Mouse (Mus musculus) midbrain, postnatal 0 days (tissue): ENCODE results near the gene Yipf3. TPM values are rescaled to one million over a fixed set of nuclear protein-coding genes. Genes with fewer than 3 reads are reported as not detected.

Experiments
- ATAC-seq: fragments of 200-750 bp; cut with Nextera tagmentation; 2 replicates; pipeline ENCODE4 v1.8.0; 2017; ENCODE audit warnings: moderate number of reproducible peaks, mild to moderate bottlenecking, moderate TSS enrichment, moderate library complexity; ENCODE audit not compliant: low FRiP score
- DNase-seq: peaks from one replicate; pipeline ENCODE4 v3.0.0-alpha.2; 2015; ENCODE audit warnings: low spot score
- H3K27ac ChIP-seq: fragments of 300-500 bp; sonication (generic); 2 replicates; pipeline ENCODE4 v1.5.1; 2014; ENCODE audit warnings: low read depth, mild to moderate bottlenecking, low read length, mixed read lengths
- H3K27me3 ChIP-seq: fragments of 300-500 bp; sonication (generic); 2 replicates; pipeline ENCODE4 v1.6.1; 2014; ENCODE audit warnings: low read length, control low read depth, mixed read lengths; ENCODE audit not compliant: insufficient read depth
- H3K36me3 ChIP-seq: fragments of 300-500 bp; sonication (generic); 2 replicates; pipeline ENCODE4 v1.6.1; 2014; ENCODE audit warnings: low read length, control low read depth, mixed read lengths; ENCODE audit not compliant: insufficient read depth
- H3K4me1 ChIP-seq: fragments of 300-500 bp; sonication (generic); 2 replicates; pipeline ENCODE4 v1.6.1; 2014; ENCODE audit warnings: mild to moderate bottlenecking, control low read depth, antibody characterized with exemption, low read length, mixed read lengths; ENCODE audit not compliant: insufficient read depth
- H3K4me2 ChIP-seq: fragments of 300-500 bp; sonication (generic); 2 replicates; pipeline ENCODE4 v1.6.1; 2014; ENCODE audit warnings: low read depth, mild to moderate bottlenecking, low read length, mixed read lengths; ENCODE audit not compliant: poor library complexity, severe bottlenecking
- H3K4me3 ChIP-seq: fragments of 300-500 bp; sonication (generic); 2 replicates; pipeline ENCODE4 v1.5.1; 2014; ENCODE audit warnings: low read depth, mild to moderate bottlenecking, low read length, moderate library complexity
- H3K9ac ChIP-seq: fragments of 300-500 bp; sonication (generic); replicated peaks from 2 replicates; pipeline ENCODE4 v1.6.1; 2014; ENCODE audit warnings: mild to moderate bottlenecking, low read length, moderate library complexity, mixed read lengths; ENCODE audit not compliant: poor library complexity, severe bottlenecking
- H3K9me3 ChIP-seq: fragments of 300-500 bp; sonication (generic); 2 replicates; pipeline ENCODE4 v1.6.1; 2016; ENCODE audit warnings: low read length, control low read depth
- CTCF ChIP-seq: IDR thresholded peaks from 2 replicates; pipeline ENCODE4 v1.5.1; 2016; ENCODE audit warnings: antibody characterized with exemption, mild to moderate bottlenecking
- WGBS: fragments of 180-500 bp; shearing (Covaris S2); extraction: QIAGEN DNeasy Blood & Tissue Kit; methylation state at CpG from one replicate; pipeline ENCODE4 v1.1.7; 2014; 5-methylcytosine and 5-hydroxymethylcytosine counted together
- microRNA counts: library from miRNA; unstranded; fragments of <30 nt; microRNA quantifications from one replicate; lab custom pipeline; 2015
- microRNA-seq: library from miRNA; unstranded; fragments of <30 nt; microRNA quantifications from one replicate; pipeline ENCODE4, GENCODE M21; 2016; ENCODE audit warnings: borderline number of aligned reads
- polyA plus RNA-seq: library from polyadenylated mRNA; unstranded; fragments of >200 nt; fragmentation: Nextera tagmentation; extraction: Ambion mirVana; gene quantifications from 2 replicates; pipeline ENCODE4 v1.2.1, GENCODE M21; 2015
- total RNA-seq: library from RNA; depleted of rRNA; stranded (reverse); fragments of >200 nt; gene quantifications from 2 replicates; pipeline ENCODE4 v1.2.3, GENCODE M21; 2014; rRNA removed

Yipf3 gene
- total and polyA plus RNA-seq, 2 experiments from 2014 or later: 18.9 to 70.6 TPM

DNA sequence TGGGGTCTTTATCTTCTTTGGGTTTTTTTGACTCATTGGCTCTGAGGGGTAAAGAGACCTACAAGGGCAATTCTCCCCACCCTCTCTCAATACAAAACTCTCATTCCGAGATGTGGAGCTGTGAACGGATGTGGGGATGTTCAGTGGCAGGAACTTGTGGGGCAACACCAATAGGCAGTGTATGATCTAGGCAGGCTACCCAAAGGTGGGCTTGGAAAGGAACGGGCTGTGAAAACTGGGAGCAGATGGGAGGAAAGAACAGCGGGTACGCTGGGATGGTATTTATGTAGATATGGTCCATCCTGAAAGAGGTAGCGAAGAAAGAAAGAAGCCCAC is 49.1 kb downstream of the Yipf3 start:
- no peaks in the 10 kb centered on the region for H3K4me1 ChIP-seq
- no peak for TF ChIP-seq CTCF
- peaks cover 7% of the 10 kb centered on the region; the same call in 1 of the 2 replicates for H3K36me3 ChIP-seq
- peaks cover 11% of the 10 kb centered on the region for H3K27me3 ChIP-seq
- 5% methylated on average over 6 of the region's 6 CpGs for WGBS
- H3K9me3 ChIP-seq: no peaks in the 10 kb centered on the region
- peak overlapping the region; percentile 87 for H3K27ac ChIP-seq
- H3K9ac ChIP-seq: peak overlapping the region; percentile 90
- peak overlapping the region; percentile 79 for H3K4me3 ChIP-seq
- no peak for ATAC-seq
- H3K4me2 ChIP-seq: peak overlapping the region; percentile 82
- DNase-seq: no peak

GRCm38 (mm10) chr17:46297364-46298219 is 49.7 kb downstream of the Yipf3 start, which contains the start of gene Dlk2:
Gene Dlk2 (plus strand): TSS chr17:46297421.
- WGBS: 0% methylated on average over 30 of the region's 86 CpGs
- Histone ChIP-seq H3K27me3 (peaks cover 11% of the 10 kb centered on the region), H3K4me3 (peak within 1 kb of the TSS; percentile 79), H3K9ac (peak within 1 kb of the TSS; percentile 90), H3K27ac (peak within 1 kb of the TSS; percentile 87), H3K9me3 (no peaks in the 10 kb centered on the region), H3K4me1 (no peaks in the 10 kb centered on the region), H3K4me2 (peak within 1 kb of the TSS; percentile 82), H3K36me3 (peaks cover 11% of the 10 kb centered on the region)
- ATAC-seq (peak; percentile 57), DNase-seq (peak; percentile 67)
- no peak for TF ChIP-seq CTCF

GRCm38 (mm10) chr17:46298220-46298913 is 50.5 kb downstream of the Yipf3 start:
- DNase-seq: peak; percentile 85
- H3K27ac ChIP-seq: peak overlapping the region; percentile 87
- H3K4me1 ChIP-seq: no peaks in the 10 kb centered on the region
- peaks cover 11% of the 10 kb centered on the region for H3K27me3 ChIP-seq
- H3K9me3 ChIP-seq: no peaks in the 10 kb centered on the region
- peak; percentile 89 for TF ChIP-seq CTCF
- ATAC-seq: peak; percentile 72
- WGBS: under 1% methylated on average over 39 of the region's 48 CpGs
- H3K9ac ChIP-seq: peak overlapping the region; percentile 90
- peak overlapping the region; percentile 82 for H3K4me2 ChIP-seq
- H3K4me3 ChIP-seq: peak overlapping the region; percentile 79
- H3K36me3 ChIP-seq: peaks cover 19% of the 10 kb centered on the region

- H3K27me3 ChIP-seq: no peaks in the 10 kb centered on the region
- H3K4me1 ChIP-seq: no peaks in the 10 kb centered on the region
- H3K27ac ChIP-seq: no peak overlapping the region
- H3K9me3 ChIP-seq: no peaks in the 10 kb centered on the region
- H3K4me2 ChIP-seq: no peak overlapping the region
- no peak for TF ChIP-seq CTCF
- 78% methylated on average over 12 of the region's 12 CpGs for WGBS
- ATAC-seq (no peak), DNase-seq (no peak)
- H3K36me3 ChIP-seq: peaks cover 40% of the 10 kb centered on the region
- no peak overlapping the region for H3K4me3 ChIP-seq
- no peak overlapping the region for H3K9ac ChIP-seq
Measured at GRCm38 (mm10) chr17:46301892-46302291, 54.0 kb downstream of the Yipf3 start.

MicroRNAs encoded within 50 kb of the gene (microRNA counts, 519-probe panel; counts per million panel counts)
- microRNA mmu-miR-693-3p (lab: Ali Mortazavi, UCI) (528 counts per million, percentile 58 among the panel's probes with 10 or more counts), microRNA mmu-miR-693-5p (lab: Ali Mortazavi, UCI) (528 counts per million, percentile 58 among the panel's probes with 10 or more counts)

Small RNA genes lying within 50 kb of the gene (microRNA-seq; reads per million reads assigned to microRNA genes)
- gene Mir693: not detected

Other genes with a start within 250 kb of the Yipf3 start
- gene Vegfa, start 215.7 kb upstream of the Yipf3 start, total RNA-seq: 78.6 and 105 TPM in 2 replicates
- gene Vegfa, start 215.7 kb upstream of the Yipf3 start, polyA plus RNA-seq: 2.3 and 3.0 TPM in 2 replicates
- gene Mrps18a, start 137.1 kb upstream of the Yipf3 start, total RNA-seq: 63.7 and 84.4 TPM in 2 replicates
- 173 and 175 TPM in 2 replicates for gene Mrps18a, start 137.1 kb upstream of the Yipf3 start, polyA plus RNA-seq
- gene Rsph9, start 103.9 kb upstream of the Yipf3 start, total RNA-seq: 55.6 and 68.4 TPM in 2 replicates
- 103 and 104 TPM in 2 replicates for gene Rsph9, start 103.9 kb upstream of the Yipf3 start, polyA plus RNA-seq
- gene Mad2l1bp, start 94.5 kb upstream of the Yipf3 start, total RNA-seq: 8.9 and 13.3 TPM in 2 replicates
- 16.7 and 18.2 TPM in 2 replicates for gene Mad2l1bp, start 94.5 kb upstream of the Yipf3 start, polyA plus RNA-seq
- 72.3 and 82.2 TPM in 2 replicates for gene Gtpbp2, start 87.0 kb upstream of the Yipf3 start, total RNA-seq
- gene Gtpbp2, start 87.0 kb upstream of the Yipf3 start, polyA plus RNA-seq: 25.9 TPM in 2 replicates
- 7.9 and 9.6 TPM in 2 replicates for gene Polh, start 45.4 kb upstream of the Yipf3 start, total RNA-seq
- 4.2 and 4.5 TPM in 2 replicates for gene Polh, start 45.4 kb upstream of the Yipf3 start, polyA plus RNA-seq
- gene Xpo5, start 45.3 kb upstream of the Yipf3 start, total RNA-seq: 50.5 and 56.7 TPM in 2 replicates
- 23.6 and 24.0 TPM in 2 replicates for gene Xpo5, start 45.3 kb upstream of the Yipf3 start, polyA plus RNA-seq
- gene Polr1c, start within 50 bp of the Yipf3 start, total RNA-seq: 54.1 and 54.7 TPM in 2 replicates
- 55.5 and 59.2 TPM in 2 replicates for gene Polr1c, start within 50 bp of the Yipf3 start, polyA plus RNA-seq
- gene Lrrc73, start 5.5 kb downstream of the Yipf3 start, total RNA-seq: 43.1 and 61.3 TPM in 2 replicates
- 32.8 and 33.0 TPM in 2 replicates for gene Lrrc73, start 5.5 kb downstream of the Yipf3 start, polyA plus RNA-seq
- 22.0 and 31.7 TPM in 2 replicates for gene Tjap1, start 34.9 kb downstream of the Yipf3 start, total RNA-seq
- gene Tjap1, start 34.9 kb downstream of the Yipf3 start, polyA plus RNA-seq: 18.6 and 19.5 TPM in 2 replicates
- 60.1 and 66.8 TPM in 2 replicates for gene Dlk2, start 49.3 kb downstream of the Yipf3 start, total RNA-seq
- 22.9 and 28.0 TPM in 2 replicates for gene Dlk2, start 49.3 kb downstream of the Yipf3 start, polyA plus RNA-seq
- gene Abcc10, start 80.3 kb downstream of the Yipf3 start, total RNA-seq: 9.1 and 12.2 TPM in 2 replicates
- gene Abcc10, start 80.3 kb downstream of the Yipf3 start, polyA plus RNA-seq: 8.4 and 9.3 TPM in 2 replicates
- 33.7 and 35.2 TPM in 2 replicates for gene Zfp318, start 135.7 kb downstream of the Yipf3 start, total RNA-seq
- 21.8 and 25.0 TPM in 2 replicates for gene Zfp318, start 135.7 kb downstream of the Yipf3 start, polyA plus RNA-seq
- gene Crip3, start 180.8 kb downstream of the Yipf3 start, total RNA-seq: 2.0 and 3.0 TPM in 2 replicates
- gene Crip3, start 180.8 kb downstream of the Yipf3 start, polyA plus RNA-seq: 1.5 and 2.1 TPM in 2 replicates
- 0.93 TPM in 1 of 2 replicates, not detected in the other for gene Slc22a7, start 190.4 kb downstream of the Yipf3 start, total RNA-seq
- 0.20 TPM in 1 of 2 replicates, not detected in the other for gene Slc22a7, start 190.4 kb downstream of the Yipf3 start, polyA plus RNA-seq
- gene Ttbk1, start 239.6 kb downstream of the Yipf3 start, total RNA-seq: 46.8 and 50.1 TPM in 2 replicates
- gene Ttbk1, start 239.6 kb downstream of the Yipf3 start, polyA plus RNA-seq: 5.4 and 6.1 TPM in 2 replicates
- 4.0 and 4.1 TPM in 2 replicates for gene Dnph1, start 248.6 kb downstream of the Yipf3 start, total RNA-seq
- 10.2 and 10.4 TPM in 2 replicates for gene Dnph1, start 248.6 kb downstream of the Yipf3 start, polyA plus RNA-seq